Mouse (Mus musculus) kidney, adult 8-10 months (tissue): ENCODE measurements at regions not wholly inside any gene's neighbourhood (a gene's known extent, or its start where the extent isn't known, plus 50 kb on each side); places are given as distances from the start of the nearest gene placed in this dataset.

Source experiments
- DNase-seq, 2 experiments: peaks; one replicate each; pipeline ENCODE4 v3.0.0; 2022

- DNase-seq: no peak
Measured at GRCm38 (mm10) chr10:17010047-17010446, 713.0 kb upstream of the Cited2 start.

DNA sequence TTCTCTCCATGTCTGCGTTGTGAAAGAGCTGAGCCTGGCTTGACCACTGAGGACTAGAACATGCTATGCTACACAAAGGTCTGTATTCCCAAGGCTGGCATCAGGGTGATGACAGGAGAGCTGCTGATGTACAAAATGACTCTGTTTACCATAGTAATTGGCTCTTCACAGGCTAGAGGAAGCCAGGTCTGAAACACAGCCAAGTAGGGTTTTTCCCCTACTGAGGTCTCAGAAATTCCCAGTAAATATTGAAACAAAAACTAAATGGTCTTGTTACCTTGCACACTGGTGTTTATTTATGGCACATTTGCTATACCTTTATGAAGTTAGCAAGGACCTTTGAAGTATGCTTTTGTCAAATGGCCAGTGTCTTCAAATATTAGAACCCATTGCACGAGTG lies 711.1 kb upstream of the Cited2 start:
- no peak for DNase-seq

DNA sequence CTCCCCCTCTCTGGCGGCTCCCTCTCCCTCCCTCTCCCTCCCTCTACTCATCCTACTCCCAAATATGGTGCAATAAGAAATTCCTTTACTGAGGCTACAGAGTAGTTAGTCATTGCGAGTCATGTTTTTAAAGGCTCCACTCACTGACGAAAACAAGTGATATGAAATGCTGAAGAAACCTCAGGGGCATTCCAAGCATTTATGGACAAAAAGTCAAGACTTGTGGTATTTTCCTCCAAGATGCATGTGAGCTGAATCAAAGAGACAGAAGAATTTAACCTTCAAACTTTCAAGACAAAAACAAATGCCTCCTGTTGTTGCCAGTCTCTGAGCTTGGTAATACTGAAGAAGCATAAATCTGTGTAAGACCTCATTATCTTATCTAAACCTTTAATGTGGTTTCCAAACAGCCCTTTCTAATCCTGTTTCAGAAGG lies 710.5 kb upstream of the Cited2 start:
- no peak for DNase-seq

GRCm38 (mm10) chr10:17014826-17015225 lies 708.2 kb upstream of the Cited2 start:
- no peak for DNase-seq

- DNase-seq: no peak
Measured at GRCm38 (mm10) chr10:17016854-17017253, 706.2 kb upstream of the Cited2 start.

- no peak for DNase-seq
Measured at GRCm38 (mm10) chr10:17022216-17023158, 700.5 kb upstream of the Cited2 start.

DNA sequence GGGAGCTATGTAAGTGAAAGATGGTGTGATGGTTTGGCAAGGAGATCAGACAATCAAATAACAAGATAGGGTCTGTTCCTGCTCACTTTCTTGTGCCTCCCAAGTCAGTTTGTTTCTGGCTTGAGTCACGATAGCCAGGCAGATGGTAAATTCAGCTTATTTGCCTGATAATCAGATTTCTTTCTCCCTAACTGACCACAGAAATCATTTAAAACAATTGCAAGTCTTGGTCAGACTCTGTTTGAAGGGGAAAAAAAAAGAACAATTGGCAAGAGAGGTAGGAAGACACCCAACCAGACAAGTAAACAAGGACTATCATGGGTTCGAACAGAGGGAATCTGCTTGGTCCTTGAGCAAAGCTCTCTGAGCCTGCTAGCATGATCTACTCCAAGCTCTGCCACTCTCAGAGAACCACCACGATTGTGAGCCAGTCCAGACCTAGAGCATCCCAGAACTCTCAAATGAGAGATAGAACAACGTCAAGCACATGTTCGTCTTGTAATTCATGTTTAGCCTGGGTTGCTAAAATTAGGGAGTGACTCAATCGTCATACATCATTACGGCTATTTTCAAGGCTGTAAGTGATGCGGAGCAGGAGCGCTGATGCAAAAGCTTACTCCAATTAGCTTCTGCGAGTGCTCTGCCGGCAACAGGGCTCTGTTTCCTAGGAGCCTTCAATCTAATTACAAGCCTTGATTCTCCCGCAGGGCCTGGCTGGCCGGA lies 699.3 kb upstream of the Cited2 start:
- no peak for DNase-seq

DNA sequence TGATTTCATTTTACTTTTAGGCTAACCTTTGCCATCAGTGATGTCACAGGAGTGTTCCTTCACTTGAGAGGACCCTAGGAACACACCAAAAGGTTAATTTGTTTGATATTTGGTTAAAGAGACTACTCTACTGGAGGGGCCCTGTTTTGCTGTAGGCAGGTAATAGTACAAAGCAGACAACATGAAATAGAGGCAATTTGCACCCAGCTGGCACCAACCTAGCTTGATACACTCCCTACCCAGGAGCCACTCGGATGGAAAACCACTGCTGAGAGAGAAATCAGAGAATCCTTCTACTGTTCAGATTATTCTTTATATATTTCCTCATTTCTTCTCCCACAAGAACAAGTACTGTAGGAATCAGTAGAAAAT lies 698.7 kb upstream of the Cited2 start:
- DNase-seq: no peak

DNA sequence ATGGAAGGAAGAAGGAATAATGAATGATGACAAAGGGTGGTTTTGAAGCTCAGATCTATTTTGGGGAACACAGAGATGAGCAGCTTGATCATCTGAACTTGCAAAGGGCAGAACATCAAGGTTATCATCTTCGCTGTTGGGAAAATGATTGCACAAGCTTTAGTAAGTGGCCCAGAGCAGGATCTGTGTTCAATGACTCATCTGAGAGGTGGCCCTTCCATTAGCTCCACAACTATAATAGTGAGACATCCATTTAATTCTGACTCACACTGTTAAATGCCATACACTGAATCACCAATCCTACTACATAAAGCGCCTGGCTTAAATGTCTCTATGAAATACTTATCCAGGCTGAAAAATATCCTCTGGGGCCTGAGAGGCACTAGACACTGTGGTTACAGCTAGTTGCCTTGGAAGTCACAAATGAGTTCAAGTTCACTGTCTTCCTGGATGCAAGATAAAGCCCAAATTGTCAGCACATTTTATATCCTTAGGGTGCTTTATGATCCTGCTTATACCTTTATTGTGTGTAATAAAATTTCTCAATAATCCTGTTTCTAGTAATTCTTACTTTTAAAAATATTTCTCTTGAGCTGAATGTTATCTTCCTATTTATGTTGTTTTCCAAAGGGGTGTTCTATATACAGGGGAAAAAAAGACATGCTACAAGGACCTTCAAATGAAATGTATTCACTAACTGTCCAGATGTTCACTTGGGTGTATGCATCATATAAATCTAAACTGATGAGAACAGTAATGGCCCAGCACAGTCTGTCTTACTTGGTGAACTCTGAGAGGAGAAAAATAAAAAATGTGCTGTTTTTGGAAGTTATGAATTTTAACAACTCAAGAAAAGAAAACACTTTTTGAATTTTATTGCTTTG lies 687.9 kb upstream of the Cited2 start:
- DNase-seq: no peak

DNA sequence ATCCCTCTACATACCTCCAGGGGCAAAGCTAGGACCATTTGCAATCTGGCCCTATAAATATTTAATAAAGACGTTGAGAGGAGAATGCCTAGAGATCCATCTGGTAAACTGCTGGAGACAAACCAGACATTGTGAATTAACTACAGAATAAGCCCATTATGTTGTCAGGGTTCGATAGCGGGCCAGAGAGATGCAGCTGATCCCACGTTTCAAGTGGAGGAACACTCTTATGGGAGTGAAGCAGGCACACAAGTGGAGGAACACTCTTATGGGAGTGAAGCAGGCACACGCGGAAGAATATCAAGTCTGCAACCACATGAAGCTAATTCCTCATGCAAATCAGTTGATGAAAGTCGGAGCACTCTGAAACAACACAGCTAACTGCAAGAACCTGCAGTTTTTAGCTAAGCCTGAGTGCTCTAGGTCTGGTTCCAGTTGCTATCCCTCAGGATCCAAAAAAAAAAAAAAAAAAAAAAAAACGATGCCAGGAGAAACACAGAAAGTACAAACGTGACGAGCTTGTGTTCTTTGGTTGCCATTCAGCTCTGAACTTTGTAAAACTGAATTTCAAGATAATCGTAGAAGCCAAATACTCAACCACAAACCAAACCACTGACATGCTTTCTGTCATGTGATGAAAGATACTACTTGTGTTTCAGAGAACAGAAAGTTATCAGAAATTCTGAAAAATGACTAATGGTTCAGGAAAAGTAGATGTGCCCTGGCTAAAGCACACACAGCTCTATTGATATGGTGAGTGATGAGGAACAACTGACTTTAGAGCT lies 684.6 kb upstream of the Cited2 start:
- no peak for DNase-seq

GRCm38 (mm10) chr10:17042090-17042489 lies 680.9 kb upstream of the Cited2 start:
- no peak for DNase-seq

GRCm38 (mm10) chr10:17042973-17043372 lies 680.0 kb upstream of the Cited2 start:
- no peak for DNase-seq

DNA sequence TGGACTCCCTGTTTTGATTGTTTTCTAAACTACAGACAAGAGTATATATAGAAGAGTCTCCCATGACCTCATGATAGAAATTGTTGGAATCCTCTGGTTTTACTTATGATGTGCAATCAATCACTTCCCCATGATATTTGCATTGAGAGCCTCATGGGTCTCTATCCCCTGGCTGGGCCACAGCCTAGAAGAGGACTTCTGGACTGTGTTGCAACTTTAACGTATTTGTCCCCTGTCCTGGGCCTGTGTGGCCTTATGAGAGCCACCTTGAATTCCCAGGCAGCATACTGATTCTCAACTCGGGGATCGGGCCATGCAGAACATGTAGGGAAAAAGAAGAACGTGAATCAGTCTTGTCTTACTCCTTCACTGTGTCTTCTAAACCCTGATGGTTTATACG lies 676.3 kb upstream of the Cited2 start:
- no peak for DNase-seq

- no peak for DNase-seq
Measured at GRCm38 (mm10) chr10:17072906-17073305, 650.1 kb upstream of the Cited2 start.

GRCm38 (mm10) chr10:17074013-17074401 lies 649.0 kb upstream of the Cited2 start:
- DNase-seq: no peak

DNA sequence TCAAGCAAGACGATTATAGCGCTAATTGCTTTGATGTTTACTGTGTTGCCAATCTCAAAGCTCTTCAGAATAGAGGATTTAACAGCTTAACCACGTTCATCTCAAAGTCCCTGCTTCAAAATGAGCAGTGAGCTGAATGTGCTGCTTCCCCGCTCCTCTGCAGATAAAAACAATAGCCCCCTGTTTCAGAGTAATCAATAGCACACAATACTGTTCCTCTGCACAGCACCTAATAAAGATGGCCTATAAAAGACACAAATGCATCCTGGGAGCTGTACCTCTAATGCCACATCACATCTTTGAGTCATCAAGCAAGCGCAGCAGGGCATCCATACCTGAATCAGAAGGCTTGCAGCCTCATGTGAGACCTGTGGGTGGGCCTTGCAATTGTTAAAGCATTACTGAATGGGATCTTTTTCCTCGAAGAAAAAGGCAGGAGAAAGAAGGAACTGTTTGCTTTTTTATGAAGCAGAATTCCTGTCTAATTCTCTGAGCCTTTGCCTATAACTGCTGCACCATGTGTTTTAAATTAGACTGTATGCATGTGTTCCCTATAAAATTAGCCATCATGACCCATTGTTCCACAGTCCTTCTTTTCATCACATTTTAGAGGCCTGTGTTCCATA lies 648.5 kb upstream of the Cited2 start:
- DNase-seq: no peak

DNA sequence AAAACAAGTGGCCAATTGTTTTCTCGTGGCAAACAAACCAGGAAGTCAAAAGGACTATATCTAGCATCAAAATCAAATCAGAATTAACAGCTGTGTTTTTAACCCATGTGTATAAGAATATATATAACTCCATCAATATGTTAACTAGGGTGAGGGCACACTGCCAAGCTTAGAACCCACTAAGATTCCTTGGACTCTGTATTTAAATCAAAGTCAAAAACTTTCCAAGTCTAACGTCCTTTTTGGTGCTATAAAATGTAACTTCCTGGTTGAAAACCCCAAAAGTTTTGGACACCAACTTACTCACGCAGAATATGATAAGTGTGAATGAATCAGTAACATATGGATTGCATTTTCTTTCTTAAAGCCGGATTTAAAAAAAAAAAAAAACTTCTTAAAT lies 647.9 kb upstream of the Cited2 start:
- DNase-seq: no peak

GRCm38 (mm10) chr10:17075576-17075975 lies 647.4 kb upstream of the Cited2 start:
- DNase-seq: no peak

- DNase-seq: no peak
Measured at GRCm38 (mm10) chr10:17076186-17076585, 646.8 kb upstream of the Cited2 start.

- no peak for DNase-seq
Measured at GRCm38 (mm10) chr10:17077580-17077979, 645.4 kb upstream of the Cited2 start.

DNA sequence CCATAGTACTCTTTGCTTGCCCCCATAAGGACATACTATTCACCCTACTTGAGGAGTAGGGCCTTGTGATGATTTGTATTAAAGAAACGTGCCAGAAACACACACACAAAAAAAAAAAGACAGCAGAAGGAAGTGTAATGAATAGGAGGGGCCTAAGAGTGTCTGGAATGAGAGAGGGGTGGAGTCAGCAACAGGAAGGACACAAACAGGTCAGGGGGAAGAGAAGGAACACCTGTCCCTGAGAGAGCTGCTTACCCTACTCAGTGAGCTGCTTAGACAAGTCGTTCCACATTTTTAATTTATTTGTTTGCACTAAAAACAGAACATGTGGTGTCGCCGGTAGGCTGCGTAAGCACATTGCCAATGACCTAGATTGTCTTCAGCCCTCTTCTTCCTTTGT lies 642.2 kb upstream of the Cited2 start:
- no peak for DNase-seq

DNA sequence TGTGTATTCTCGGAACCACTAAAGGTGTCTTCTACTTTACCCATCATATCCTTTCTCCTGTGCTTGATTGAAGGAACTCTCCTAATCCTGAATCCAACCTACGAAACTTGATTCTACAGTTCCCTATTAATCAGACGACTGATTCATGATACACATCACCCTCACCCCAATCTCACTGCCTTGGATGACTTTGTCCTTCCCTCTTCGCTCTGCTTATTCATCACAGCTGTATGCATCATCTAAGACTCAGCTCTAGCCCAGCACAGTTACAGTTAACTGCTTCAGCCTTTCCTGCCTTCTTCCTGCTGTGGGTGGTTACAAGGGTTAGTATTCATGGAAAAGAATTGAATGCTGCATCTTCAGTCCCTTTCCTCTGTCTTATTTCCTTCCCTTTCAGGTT lies 640.1 kb upstream of the Cited2 start:
- DNase-seq: no peak
